Mouse (Mus musculus): Measurements from ENCODE around the gene Lamtor3.

- TF ChIP-seq CTCF (conservative IDR thresholded peaks at IDR 0.05; ENCODE audit: low read length) (no peak), NANOG (IDR thresholded peaks at IDR 0.05; ENCODE audit: borderline replicate concordance, low read length) (no peak), POU5F1 (IDR thresholded peaks at IDR 0.05; ENCODE audit: borderline replicate concordance, low read length) (no peak)
These were observed 1.1 kb downstream of the Lamtor3 start for GRCm38 (mm10) chr3:137919398-137919797.
